Mouse (Mus musculus): ENCODE results near the gene Pde9a.

DNA sequence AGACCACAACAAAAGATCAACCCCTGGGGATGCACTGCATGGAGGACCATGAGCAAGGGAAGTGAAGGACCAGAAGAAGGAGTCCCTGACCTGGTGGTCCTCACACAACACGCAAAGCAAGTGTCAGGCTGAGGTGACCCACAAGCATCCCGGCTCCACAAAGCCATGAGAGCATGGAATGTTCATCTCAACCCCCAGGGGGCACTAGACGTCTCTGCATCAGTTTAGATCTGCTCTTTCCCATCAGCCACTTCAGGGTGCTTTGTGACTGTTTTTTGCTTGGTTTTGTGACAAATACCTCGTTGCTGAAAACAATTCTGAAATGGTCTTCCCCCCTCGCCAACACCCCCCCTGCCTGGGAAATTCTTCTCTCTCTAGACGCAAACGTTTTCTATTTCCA is 8.0 kb upstream of the Pde9a start:
- peak; percentile 31 for TF ChIP-seq CTCF (IDR thresholded peaks at IDR 0.05; ENCODE audit: control insufficient read depth, insufficient read depth, insufficient read length)
- no peak for TF ChIP-seq FOSL1 (IDR thresholded peaks at IDR 0.05; ENCODE audit: insufficient read depth, low read length, poor library complexity, severe bottlenecking)
- TF ChIP-seq MYOG (IDR thresholded peaks at IDR 0.05; ENCODE audit: control insufficient read depth, extremely low read depth, insufficient read length), result no peak
